Mouse (Mus musculus): ENCODE data around the gene Efs. TPM values are rescaled to one million over a fixed set of nuclear protein-coding genes. Genes with fewer than 3 reads are reported as not detected.

The Efs gene
- polyA plus RNA-seq, 2 experiments, result 58.9 to 117 TPM

- WGBS, result 92% methylated on average over 11 of the region's 11 CpGs
- no peak overlapping the region for H3K4me3 ChIP-seq (replicated peaks; ENCODE audit: low read length)
- ATAC-seq (ENCODE audit: low FRiP score, low read depth), result no peak
- H3K27ac ChIP-seq (replicated peaks; ENCODE audit: low read depth, low read length), result no peak overlapping the region
- no peak for DNase-seq (ENCODE audit: low spot score)
- H3K9me3 ChIP-seq (ENCODE audit: control insufficient read depth, low read length), result no peaks in the 10 kb centered on the region
- peaks cover 23% of the 10 kb centered on the region for H3K36me3 ChIP-seq (ENCODE audit: control insufficient read depth, insufficient read depth, low read length)
- no peaks in the 10 kb centered on the region for H3K27me3 ChIP-seq (ENCODE audit: control insufficient read depth, insufficient read depth, low read length)
- no peak overlapping the region for H3K9ac ChIP-seq (ENCODE audit: low read depth, low read length, severe bottlenecking)
- no peak overlapping the region for H3K4me2 ChIP-seq (replicated peaks; ENCODE audit: low read depth, low read length, severe bottlenecking)
- H3K4me1 ChIP-seq (ENCODE audit: control insufficient read depth, insufficient read depth, low read length), result peaks cover 11% of the 10 kb centered on the region
- no peak for TF ChIP-seq POLR2A (IDR thresholded peaks at IDR 0.05; ENCODE audit: borderline replicate concordance, extremely low read depth, insufficient read depth, insufficient read length)
Observed at GRCm38 (mm10) chr14:54885309-54885708, 40.6 kb downstream of the Efs start.

- no peak for DNase-seq (ENCODE audit: low spot score)
Observed at GRCm38 (mm10) chr14:54884022-54884712, 41.8 kb downstream of the Efs start.

GRCm38 (mm10) chr14:54883154-54884021, 42.5 kb downstream of the Efs start, which contains the start of the genes Bcl2l2 and Gm20521:
TSS of gene Bcl2l2 (plus strand) at chr14:54883377.
TSS of gene Gm20521 (plus strand) at chr14:54883441.
- peaks cover 5% of the 10 kb centered on the region; the same call in 1 of the 2 replicates for H3K27me3 ChIP-seq (ENCODE audit: control insufficient read depth, insufficient read depth, low read length)
- H3K4me2 ChIP-seq (replicated peaks; ENCODE audit: low read depth, low read length, severe bottlenecking), result peak within 1 kb of the TSS; percentile 89
- DNase-seq (ENCODE audit: low spot score) (peak; percentile 88), ATAC-seq (ENCODE audit: low FRiP score, low read depth) (peak; percentile 92)
- H3K4me3 ChIP-seq (replicated peaks; ENCODE audit: low read length), result peak within 1 kb of the TSS; percentile 70
- H3K27ac ChIP-seq (replicated peaks; ENCODE audit: low read depth, low read length), result peak within 1 kb of the TSS; percentile 90
- peak; percentile 44; the same call in 1 of the 2 replicates for TF ChIP-seq POLR2A (IDR thresholded peaks at IDR 0.05; ENCODE audit: borderline replicate concordance, extremely low read depth, insufficient read depth, insufficient read length)
- peak within 1 kb of the TSS; percentile 78 for H3K9ac ChIP-seq (ENCODE audit: low read depth, low read length, severe bottlenecking)
- under 1% methylated on average over 26 of the region's 27 CpGs for WGBS
- H3K36me3 ChIP-seq (ENCODE audit: control insufficient read depth, insufficient read depth, low read length), result peaks cover 23% of the 10 kb centered on the region
- peaks cover 11% of the 10 kb centered on the region for H3K4me1 ChIP-seq (ENCODE audit: control insufficient read depth, insufficient read depth, low read length)
- H3K9me3 ChIP-seq (ENCODE audit: control insufficient read depth, low read length), result no peaks in the 10 kb centered on the region

More at GRCm38 (mm10) chr14:54884022-54884712, 41.8 kb downstream of the Efs start:
- no peak for TF ChIP-seq POLR2A (IDR thresholded peaks at IDR 0.05; ENCODE audit: borderline replicate concordance, extremely low read depth, insufficient read depth, insufficient read length)
- peaks cover 23% of the 10 kb centered on the region for H3K36me3 ChIP-seq (ENCODE audit: control insufficient read depth, insufficient read depth, low read length)
- peak; percentile 25 for ATAC-seq (ENCODE audit: low FRiP score, low read depth)
- no peaks in the 10 kb centered on the region for H3K27me3 ChIP-seq (ENCODE audit: control insufficient read depth, insufficient read depth, low read length)
- peak overlapping the region; percentile 90 for H3K27ac ChIP-seq (replicated peaks; ENCODE audit: low read depth, low read length)
- WGBS, result 27% methylated on average over 21 of the region's 21 CpGs
- H3K4me1 ChIP-seq (ENCODE audit: control insufficient read depth, insufficient read depth, low read length), result peaks cover 11% of the 10 kb centered on the region
- peak overlapping the region; percentile 70 for H3K4me3 ChIP-seq (replicated peaks; ENCODE audit: low read length)
- no peaks in the 10 kb centered on the region for H3K9me3 ChIP-seq (ENCODE audit: control insufficient read depth, low read length)
- H3K9ac ChIP-seq (ENCODE audit: low read depth, low read length, severe bottlenecking), result peak overlapping the region; percentile 78
- H3K4me2 ChIP-seq (replicated peaks; ENCODE audit: low read depth, low read length, severe bottlenecking), result peak overlapping the region; percentile 89

GRCm38 (mm10) chr14:54877048-54877715, 48.7 kb downstream of the Efs start, which contains the start of gene Ppp1r3e:
TSS of gene Ppp1r3e (minus strand) at chr14:54877550.
- Histone ChIP-seq H3K9me3 (ENCODE audit: control insufficient read depth, low read length) (no peaks in the 10 kb centered on the region), H3K27me3 (ENCODE audit: control insufficient read depth, insufficient read depth, low read length) (peaks cover 23% of the 10 kb centered on the region; the same call in 1 of the 2 replicates), H3K27ac (replicated peaks; ENCODE audit: low read depth, low read length) (0 out of 2 replicates have a peak within 1 kb of the TSS, but pooled peaks have one; percentile 38), H3K4me1 (ENCODE audit: control insufficient read depth, insufficient read depth, low read length) (peaks cover 5% of the 10 kb centered on the region; the same call in 1 of the 2 replicates), H3K36me3 (ENCODE audit: control insufficient read depth, insufficient read depth, low read length) (no peaks in the 10 kb centered on the region), H3K9ac (ENCODE audit: low read depth, low read length, severe bottlenecking) (peak within 1 kb of the TSS; percentile 71), H3K4me3 (replicated peaks; ENCODE audit: low read length) (peak within 1 kb of the TSS; percentile 72), H3K4me2 (replicated peaks; ENCODE audit: low read depth, low read length, severe bottlenecking) (peak within 1 kb of the TSS; percentile 98)
- DNase-seq (ENCODE audit: low spot score) (peak; percentile 39), ATAC-seq (ENCODE audit: low FRiP score, low read depth) (peak; percentile 87)
- no peak for TF ChIP-seq POLR2A (IDR thresholded peaks at IDR 0.05; ENCODE audit: borderline replicate concordance, extremely low read depth, insufficient read depth, insufficient read length)
- 2% methylated on average over 42 of the region's 61 CpGs for WGBS
